Mouse (Mus musculus): ENCODE measurements around the gene P4htm.
A peak's percentile ranks its signal among the peaks of the same experiment; 100 is the strongest.

Gene P4htm

GRCm38 (mm10) chr9:108569381-108570206 lies 27.9 kb downstream of the P4htm start, which contains the start of gene Dalrd3:
Dalrd3 (plus strand) TSS chr9:108569886.
- TF ChIP-seq GATA4 (IDR thresholded peaks at IDR 0.05; ENCODE audit: insufficient replicate concordance, low read length) = peak; percentile 63; the same call in 1 of the 2 replicates

DNA sequence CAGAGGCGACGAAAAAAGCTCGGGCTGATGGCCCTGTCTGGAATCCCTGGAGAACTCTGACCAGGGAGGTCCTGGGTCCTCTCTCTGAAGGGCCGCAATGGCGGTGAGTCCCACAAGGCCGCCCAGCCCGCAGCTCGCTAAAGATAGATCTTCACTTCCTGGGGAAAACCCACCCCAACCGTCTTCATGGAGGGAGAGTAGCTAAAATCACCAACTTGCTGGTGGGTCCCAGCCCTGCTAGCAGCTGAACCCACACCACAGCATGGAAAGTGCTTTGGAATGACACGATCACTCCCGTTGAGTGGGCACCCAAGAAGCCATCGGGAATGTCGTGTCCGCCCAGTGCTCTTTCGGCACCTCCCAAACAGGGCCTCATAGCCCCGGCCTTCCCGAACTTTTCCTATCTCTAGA lies 29.0 kb downstream of the P4htm start:
- TF ChIP-seq GATA4 (IDR thresholded peaks at IDR 0.05; ENCODE audit: insufficient replicate concordance, low read length) = no peak

DNA sequence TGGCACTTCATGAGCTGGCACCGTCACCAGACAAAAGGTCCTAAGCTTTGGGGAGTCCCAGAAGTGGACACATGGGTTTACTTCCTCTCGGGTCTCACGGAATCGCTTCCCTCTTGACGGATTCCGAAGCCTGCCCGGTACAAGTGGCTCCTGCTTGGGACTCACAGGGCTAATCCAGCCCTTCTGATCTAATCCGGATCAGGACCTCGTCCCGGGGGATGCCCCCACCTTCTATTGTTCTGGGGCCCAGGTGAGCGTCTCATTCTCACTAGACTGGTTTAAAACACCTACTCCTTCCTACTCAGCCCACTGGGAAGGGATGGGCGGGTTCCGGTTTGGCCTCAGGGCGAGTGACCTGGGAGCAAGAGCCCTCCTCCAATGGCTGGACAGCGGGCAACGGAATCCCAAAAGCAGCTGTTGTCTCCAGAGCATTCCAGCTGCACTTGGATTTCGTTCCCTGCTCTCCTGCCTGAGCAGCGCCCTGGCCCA lies 29.5 kb downstream of the P4htm start:
- TF ChIP-seq GATA4 (IDR thresholded peaks at IDR 0.05; ENCODE audit: insufficient replicate concordance, low read length) = no peak

DNA sequence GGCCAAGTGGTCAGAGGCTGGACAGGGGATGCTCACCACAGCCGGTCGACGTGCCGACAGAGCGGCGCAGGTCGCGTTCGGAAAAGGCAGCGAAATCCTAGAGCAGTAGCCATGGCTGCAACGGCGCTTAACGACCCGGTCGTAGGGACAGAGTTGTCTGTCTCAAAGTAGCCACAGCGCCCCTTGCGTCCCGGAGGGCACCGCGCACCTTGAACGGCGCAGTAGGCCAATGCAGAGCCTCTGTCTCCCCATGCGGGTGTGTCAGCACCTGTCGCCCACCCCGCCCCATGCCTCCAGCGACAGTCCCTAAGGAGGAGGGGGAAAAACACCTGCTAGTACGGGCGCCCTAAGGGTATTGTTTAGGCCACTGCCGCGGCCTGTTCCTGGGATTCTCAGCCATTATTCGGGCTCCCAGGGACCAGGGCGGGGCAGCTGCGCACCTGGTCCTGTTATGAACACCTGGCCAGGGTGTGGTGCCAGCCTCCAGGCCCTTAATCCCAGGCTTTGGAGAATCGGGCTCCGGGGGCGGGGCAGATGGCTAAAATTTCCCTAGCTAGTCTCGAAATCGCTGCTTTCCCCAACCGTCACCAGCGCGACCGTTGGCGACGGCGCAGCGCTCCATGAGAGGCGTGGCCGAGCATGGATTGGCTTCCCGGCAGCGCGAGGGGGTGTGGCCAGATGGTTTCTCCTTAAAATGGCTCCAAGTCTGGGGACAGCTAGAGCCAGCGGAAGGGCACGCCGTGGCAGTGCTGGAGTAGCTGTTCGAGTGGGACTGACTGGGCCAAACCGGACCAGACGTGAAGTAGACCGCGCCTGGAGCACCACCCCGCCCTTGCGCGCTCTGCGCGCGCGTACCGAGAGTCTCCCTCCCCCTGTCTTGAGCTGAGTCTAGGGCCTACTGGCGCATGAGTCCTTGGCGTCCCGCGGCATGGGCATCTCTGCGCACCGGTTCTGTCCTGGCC lies 30.4 kb downstream of the P4htm start, which contains the start of gene Ndufaf3:
Gene Ndufaf3 (minus strand): TSS at position 620 of the 962 bp plus-strand sequence.
- no peak; the same call in 1 of the 2 replicates for TF ChIP-seq GATA4 (IDR thresholded peaks at IDR 0.05; ENCODE audit: insufficient replicate concordance, low read length)

DNA sequence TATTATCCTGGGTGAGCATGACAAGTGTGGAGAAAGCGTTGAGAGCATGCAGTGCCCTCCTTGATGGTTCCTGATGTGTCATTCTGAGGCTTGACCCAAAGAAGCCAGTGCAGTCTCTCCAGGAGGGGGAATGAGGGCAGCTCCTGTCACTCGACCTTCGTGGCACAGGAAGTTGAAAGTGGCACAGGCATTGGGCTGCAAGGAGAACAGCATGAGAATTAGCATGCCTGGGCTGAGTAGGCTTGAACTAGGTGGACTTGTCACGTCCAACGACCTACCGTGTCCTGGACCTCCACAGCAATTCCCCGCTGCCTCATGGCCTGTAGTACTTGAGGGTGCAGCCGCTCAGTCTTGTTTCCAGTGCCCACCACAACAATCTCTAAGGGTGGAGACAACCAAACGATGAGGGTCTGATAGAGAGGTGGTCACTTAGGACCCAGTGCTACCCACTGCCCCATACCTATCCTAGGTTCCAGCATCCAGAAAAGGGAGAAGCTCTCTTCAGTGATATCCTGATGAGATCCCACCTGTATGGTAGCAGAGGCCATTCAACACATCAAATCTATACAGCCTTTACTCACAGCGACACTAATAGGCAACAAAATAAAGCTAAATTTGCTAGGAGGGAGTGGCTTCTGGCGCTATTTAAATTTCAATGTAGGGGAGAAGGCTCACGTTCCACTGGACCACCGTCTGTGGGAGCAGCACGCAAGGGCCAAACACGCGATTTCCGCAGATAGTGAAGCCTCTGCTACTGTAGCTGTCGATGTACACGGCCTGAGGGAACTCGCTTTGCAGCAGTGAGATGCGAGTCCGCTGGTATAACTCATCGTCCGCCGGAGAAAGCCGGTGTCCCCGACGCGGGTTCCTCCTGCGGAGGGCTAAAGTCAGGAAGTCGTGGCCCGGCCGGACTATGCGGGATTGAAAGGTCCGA lies 31.3 kb downstream of the P4htm start:
- no peak for TF ChIP-seq GATA4 (IDR thresholded peaks at IDR 0.05; ENCODE audit: insufficient replicate concordance, low read length)

GRCm38 (mm10) chr9:108564131-108564530 lies 33.3 kb downstream of the P4htm start:
- no peak for TF ChIP-seq GATA4 (IDR thresholded peaks at IDR 0.05; ENCODE audit: insufficient replicate concordance, low read length)

- TF ChIP-seq GATA4 (IDR thresholded peaks at IDR 0.05; ENCODE audit: insufficient replicate concordance, low read length) = no peak
Observed at GRCm38 (mm10) chr9:108563671-108564070, 33.8 kb downstream of the P4htm start.

GRCm38 (mm10) chr9:108560227-108560841 lies 37.1 kb downstream of the P4htm start, which contains the start of gene Impdh2:
Impdh2 (plus strand) TSS chr9:108560286.
- peak; percentile 29; the same call in 1 of the 2 replicates for TF ChIP-seq GATA4 (IDR thresholded peaks at IDR 0.05; ENCODE audit: insufficient replicate concordance, low read length)

DNA sequence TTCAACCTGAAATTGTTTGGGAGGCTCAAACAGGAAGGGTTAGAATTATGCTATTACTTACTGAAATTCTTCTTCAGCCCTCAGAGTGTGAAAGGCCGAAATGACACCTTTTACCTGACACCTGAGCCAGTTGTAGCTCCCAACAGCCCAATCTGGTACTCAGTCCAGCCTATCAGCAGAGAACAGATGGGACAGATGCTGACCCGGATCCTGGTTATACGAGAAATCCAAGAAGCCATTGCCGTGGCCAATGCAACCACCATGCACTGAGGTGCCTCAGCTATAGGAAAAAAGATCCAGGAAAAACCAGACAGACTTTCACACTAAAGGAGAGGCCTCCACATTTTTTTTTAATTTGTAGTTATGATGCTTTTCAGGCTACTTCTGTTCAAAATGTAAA lies 38.3 kb downstream of the P4htm start:
- TF ChIP-seq GATA4 (IDR thresholded peaks at IDR 0.05; ENCODE audit: insufficient replicate concordance, low read length) = no peak

GRCm38 (mm10) chr9:108546875-108547274 lies 50.6 kb downstream of the P4htm start:
- TF ChIP-seq GATA4 (IDR thresholded peaks at IDR 0.05; ENCODE audit: insufficient replicate concordance, low read length) = peak; percentile 63; the same call in 1 of the 2 replicates

GRCm38 (mm10) chr9:108545986-108546385 lies 51.5 kb downstream of the P4htm start:
- TF ChIP-seq GATA4 (IDR thresholded peaks at IDR 0.05; ENCODE audit: insufficient replicate concordance, low read length) = no peak

- no peak for TF ChIP-seq GATA4 (IDR thresholded peaks at IDR 0.05; ENCODE audit: insufficient replicate concordance, low read length)
Observed at GRCm38 (mm10) chr9:108540846-108541245, 56.6 kb downstream of the P4htm start.

- no peak for TF ChIP-seq GATA4 (IDR thresholded peaks at IDR 0.05; ENCODE audit: insufficient replicate concordance, low read length)
Observed at GRCm38 (mm10) chr9:108531496-108531895, 66.0 kb downstream of the P4htm start.

DNA sequence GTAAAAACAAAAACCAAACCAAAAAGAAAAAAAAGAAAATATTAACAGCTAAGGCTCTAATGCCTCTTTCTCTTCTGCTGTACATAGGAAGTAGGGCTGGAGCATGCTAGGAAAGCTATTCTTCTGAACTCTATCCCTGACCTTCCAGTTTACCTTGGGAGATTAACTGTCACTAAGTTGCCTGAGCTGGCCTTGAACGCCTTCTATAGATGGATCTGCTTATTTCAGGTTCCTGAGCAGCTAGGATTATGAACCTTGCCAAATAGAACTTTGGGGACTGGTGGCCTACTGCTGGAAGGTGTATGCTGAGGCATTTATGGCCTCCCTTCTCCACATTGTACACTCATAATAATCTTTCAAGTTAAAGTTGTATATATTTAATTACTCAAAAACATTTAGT lies 66.5 kb downstream of the P4htm start:
- no peak for TF ChIP-seq GATA4 (IDR thresholded peaks at IDR 0.05; ENCODE audit: insufficient replicate concordance, low read length)

Data from liver, adult (tissue).